Mouse (Mus musculus) brain, embryonic 14.5 days (tissue): ENCODE data around the gene Gm20509.

ENCODE experiments used
- CTCF ChIP-seq: fragments of 200-500 bp; IDR thresholded peaks from 2 replicates; pipeline ENCODE4 v1.5.1; 2012; ENCODE audit warnings: inconsistent platforms, mild to moderate bottlenecking, moderate library complexity, borderline replicate concordance; ENCODE audit not compliant: insufficient read depth, insufficient read length; ENCODE audit errors: extremely low read depth
- POLR2A ChIP-seq: fragments of 200-500 bp; IDR thresholded peaks from 2 replicates; pipeline ENCODE4 v1.6.1; 2012; ENCODE audit warnings: mild to moderate bottlenecking, inconsistent platforms, borderline replicate concordance; ENCODE audit not compliant: poor library complexity, insufficient read depth, insufficient read length, severe bottlenecking; ENCODE audit errors: extremely low read depth

GRCm38 (mm10) chr9:73059224-73059623 is 43.0 kb upstream of the Gm20509 start:
- TF ChIP-seq CTCF (no peak), POLR2A (no peak)
